Mouse (Mus musculus): ENCODE data around the gene Clec11a. TPM values are rescaled to one million over a fixed set of nuclear protein-coding genes. Genes with fewer than 3 reads are reported as not detected.
A peak's percentile ranks its signal among the peaks of the same experiment; 100 is the strongest.

Gene Clec11a
- polyA plus RNA-seq (2016; fragmentation: Nextera tagmentation; extraction: Ambion mirVana): 2.5 and 2.9 TPM in 2 replicates

GRCm38 (mm10) chr7:44306516-44307240, at the start of gene Clec11a:
TSS of gene Clec11a (minus strand) at chr7:44306902.
- Histone ChIP-seq H3K4me2 (peak within 1 kb of the TSS; percentile 76), H3K4me1 (peaks cover 38% of the 10 kb centered on the region), H3K9me3 (no peaks in the 10 kb centered on the region), H3K36me3 (replicated peaks) (no peaks in the 10 kb centered on the region), H3K27me3 (peaks cover 32% of the 10 kb centered on the region), H3K27ac (peak within 1 kb of the TSS; percentile 97), H3K4me3 (replicated peaks) (peak within 1 kb of the TSS; percentile 67; the same call in 1 of the 2 replicates), H3K9ac (peak within 1 kb of the TSS; percentile 12; the same call in 1 of the 2 replicates)
- no peak for ATAC-seq (ENCODE audit: low FRiP score)
- 57% methylated on average over 6 of the region's 6 CpGs for WGBS

GRCm38 (mm10) chr7:44355411-44355810, 48.7 kb upstream of the Clec11a start:
- WGBS: 64% methylated on average over 6 of the region's 6 CpGs
- Histone ChIP-seq H3K27me3 (peaks cover 87% of the 10 kb centered on the region), H3K9me3 (no peaks in the 10 kb centered on the region), H3K27ac (no peak overlapping the region), H3K4me3 (replicated peaks) (no peak overlapping the region), H3K4me1 (peaks cover 81% of the 10 kb centered on the region), H3K36me3 (replicated peaks) (no peaks in the 10 kb centered on the region), H3K4me2 (no peak overlapping the region), H3K9ac (no peak overlapping the region)
- ATAC-seq (ENCODE audit: low FRiP score): no peak

GRCm38 (mm10) chr7:44353601-44354340, 47.1 kb upstream of the Clec11a start:
- H3K27me3 ChIP-seq: peaks cover 95% of the 10 kb centered on the region
- H3K9ac ChIP-seq: no peak overlapping the region
- no peak for ATAC-seq (ENCODE audit: low FRiP score)
- 2% methylated on average over 35 of the region's 35 CpGs for WGBS
- H3K27ac ChIP-seq: no peak overlapping the region
- H3K4me3 ChIP-seq (replicated peaks): peak overlapping the region; percentile 21
- H3K9me3 ChIP-seq: no peaks in the 10 kb centered on the region
- peak overlapping the region; percentile 33 for H3K4me2 ChIP-seq
- H3K4me1 ChIP-seq: peaks cover 76% of the 10 kb centered on the region
- H3K36me3 ChIP-seq (replicated peaks): no peaks in the 10 kb centered on the region

- Histone ChIP-seq H3K27ac (no peak overlapping the region), H3K4me1 (peaks cover 71% of the 10 kb centered on the region), H3K4me3 (replicated peaks) (peak overlapping the region; percentile 21), H3K9ac (0 out of 2 replicates have a peak overlapping the region, but pooled peaks have one; percentile 21), H3K36me3 (replicated peaks) (no peaks in the 10 kb centered on the region), H3K9me3 (no peaks in the 10 kb centered on the region), H3K4me2 (peak overlapping the region; percentile 33), H3K27me3 (peaks cover 98% of the 10 kb centered on the region)
- ATAC-seq (ENCODE audit: low FRiP score): no peak
- WGBS: 2% methylated on average over 71 of the region's 71 CpGs
These were observed 46.3 kb upstream of the Clec11a start for GRCm38 (mm10) chr7:44352750-44353600.

- ATAC-seq (ENCODE audit: low FRiP score): 0 out of 2 replicates have a peak, but pooled peaks have one; percentile 33
- Histone ChIP-seq H3K9me3 (no peaks in the 10 kb centered on the region), H3K4me3 (replicated peaks) (peak overlapping the region; percentile 21), H3K36me3 (replicated peaks) (no peaks in the 10 kb centered on the region), H3K27me3 (peaks cover 91% of the 10 kb centered on the region), H3K27ac (no peak overlapping the region), H3K9ac (peak overlapping the region; percentile 21; the same call in 1 of the 2 replicates), H3K4me1 (peaks cover 62% of the 10 kb centered on the region), H3K4me2 (peak overlapping the region; percentile 54)
- WGBS: 2% methylated on average over 71 of the region's 71 CpGs
These were observed 45.4 kb upstream of the Clec11a start for GRCm38 (mm10) chr7:44351881-44352749.

GRCm38 (mm10) chr7:44350957-44351711, 44.4 kb upstream of the Clec11a start:
- no peaks in the 10 kb centered on the region for H3K9me3 ChIP-seq
- peak overlapping the region; percentile 20 for H3K4me3 ChIP-seq (replicated peaks)
- peaks cover 52% of the 10 kb centered on the region for H3K4me1 ChIP-seq
- peak overlapping the region; percentile 54 for H3K4me2 ChIP-seq
- no peak overlapping the region for H3K27ac ChIP-seq
- peaks cover 2% of the 10 kb centered on the region; the same call in 1 of the 2 replicates for H3K36me3 ChIP-seq (replicated peaks)
- ATAC-seq (ENCODE audit: low FRiP score): peak; percentile 50
- H3K9ac ChIP-seq: peak overlapping the region; percentile 44
- H3K27me3 ChIP-seq: peaks cover 81% of the 10 kb centered on the region
- 2% methylated on average over 25 of the region's 25 CpGs for WGBS

GRCm38 (mm10) chr7:44349043-44349442, 42.3 kb upstream of the Clec11a start:
- WGBS: 31% methylated on average over 3 of the region's 3 CpGs
- Histone ChIP-seq H3K9me3 (no peaks in the 10 kb centered on the region), H3K36me3 (replicated peaks) (peaks cover 11% of the 10 kb centered on the region; the same call in 1 of the 2 replicates), H3K4me3 (replicated peaks) (no peak overlapping the region), H3K27ac (no peak overlapping the region), H3K4me2 (no peak overlapping the region), H3K9ac (no peak overlapping the region), H3K4me1 (peaks cover 38% of the 10 kb centered on the region), H3K27me3 (peaks cover 60% of the 10 kb centered on the region)
- ATAC-seq (ENCODE audit: low FRiP score): no peak

GRCm38 (mm10) chr7:44344622-44345021, 37.9 kb upstream of the Clec11a start:
- H3K9ac ChIP-seq: no peak overlapping the region
- ATAC-seq (ENCODE audit: low FRiP score): no peak
- peaks cover 30% of the 10 kb centered on the region for H3K27me3 ChIP-seq

GRCm38 (mm10) chr7:44343459-44344015, 36.8 kb upstream of the Clec11a start:
- H3K4me3 ChIP-seq (replicated peaks): no peak overlapping the region
- H3K4me1 ChIP-seq: peaks cover 5% of the 10 kb centered on the region; the same call in 1 of the 2 replicates
- ATAC-seq (ENCODE audit: low FRiP score): no peak
- peaks cover 19% of the 10 kb centered on the region; the same call in 1 of the 2 replicates for H3K36me3 ChIP-seq (replicated peaks)
- H3K9me3 ChIP-seq: no peaks in the 10 kb centered on the region
- H3K27me3 ChIP-seq: peaks cover 30% of the 10 kb centered on the region
- no peak overlapping the region for H3K4me2 ChIP-seq
- WGBS: 22% methylated on average over 8 of the region's 11 CpGs
- H3K27ac ChIP-seq: no peak overlapping the region
- H3K9ac ChIP-seq: no peak overlapping the region

More at GRCm38 (mm10) chr7:44344622-44345021, 37.9 kb upstream of the Clec11a start:
- H3K27ac ChIP-seq: no peak overlapping the region
- H3K36me3 ChIP-seq (replicated peaks): peaks cover 19% of the 10 kb centered on the region; the same call in 1 of the 2 replicates
- H3K4me1 ChIP-seq: peaks cover 5% of the 10 kb centered on the region; the same call in 1 of the 2 replicates
- no peak overlapping the region for H3K4me2 ChIP-seq
- H3K4me3 ChIP-seq (replicated peaks): no peak overlapping the region
- no peaks in the 10 kb centered on the region for H3K9me3 ChIP-seq
- WGBS: 77% methylated on average over 12 of the region's 12 CpGs

- Histone ChIP-seq H3K9ac (no peak overlapping the region), H3K36me3 (replicated peaks) (peaks cover 19% of the 10 kb centered on the region; the same call in 1 of the 2 replicates), H3K4me2 (no peak overlapping the region), H3K4me3 (replicated peaks) (no peak overlapping the region), H3K4me1 (peaks cover 14% of the 10 kb centered on the region), H3K27me3 (peaks cover 41% of the 10 kb centered on the region), H3K9me3 (no peaks in the 10 kb centered on the region), H3K27ac (no peak overlapping the region)
- WGBS: 81% methylated on average over 5 of the region's 5 CpGs
- no peak for ATAC-seq (ENCODE audit: low FRiP score)
These were observed 35.0 kb upstream of the Clec11a start for GRCm38 (mm10) chr7:44341714-44342113.

All from forebrain, embryonic 12.5 days (tissue).